Mouse (Mus musculus) midbrain, embryonic 13.5 days (tissue): ENCODE results near the gene Gpat2. TPM values are rescaled to one million over a fixed set of nuclear protein-coding genes. Genes with fewer than 3 reads are reported as not detected.

Experiments used
- ATAC-seq: fragments of 200-750 bp; cut with Nextera tagmentation; 2 replicates; pipeline ENCODE4 v1.8.0; 2017; ENCODE audit warnings: mild to moderate bottlenecking, moderate TSS enrichment, moderate library complexity
- H3K27ac ChIP-seq: fragments of 300-500 bp; sonication (generic); 2 replicates; pipeline ENCODE4 v1.5.1; 2015; ENCODE audit warnings: inconsistent platforms, mild to moderate bottlenecking, moderate library complexity
- H3K27me3 ChIP-seq: fragments of 300-500 bp; sonication (generic); 2 replicates; pipeline ENCODE4 v1.6.1; 2015; ENCODE audit warnings: mild to moderate bottlenecking, inconsistent platforms
- H3K36me3 ChIP-seq: fragments of 300-500 bp; sonication (generic); 2 replicates; pipeline ENCODE4 v1.6.1; 2015; ENCODE audit warnings: mild to moderate bottlenecking, inconsistent platforms
- H3K4me1 ChIP-seq: fragments of 300-500 bp; sonication (generic); replicated peaks from 2 replicates; pipeline ENCODE4 v1.6.1; 2015; ENCODE audit warnings: inconsistent platforms
- H3K4me2 ChIP-seq: fragments of 300-500 bp; sonication (generic); replicated peaks from 2 replicates; pipeline ENCODE4 v1.6.1; 2015; ENCODE audit warnings: moderate library complexity, mild to moderate bottlenecking, inconsistent platforms
- H3K4me3 ChIP-seq: fragments of 300-500 bp; sonication (generic); replicated peaks from 2 replicates; pipeline ENCODE4 v1.5.1; 2015; ENCODE audit warnings: mild to moderate bottlenecking, inconsistent platforms
- H3K9ac ChIP-seq: fragments of 300-500 bp; sonication (generic); replicated peaks from 2 replicates; pipeline ENCODE4 v1.6.1; 2015; ENCODE audit warnings: mild to moderate bottlenecking, inconsistent platforms
- H3K9me3 ChIP-seq: fragments of 300-500 bp; sonication (generic); 2 replicates; pipeline ENCODE4 v1.6.1; 2016; ENCODE audit warnings: mild to moderate bottlenecking, inconsistent platforms
- WGBS: fragments of 180-500 bp; shearing (Covaris S2); methylation state at CpG from one replicate; pipeline ENCODE4 v1.1.7; 2015; 5-methylcytosine and 5-hydroxymethylcytosine counted together
- polyA plus RNA-seq: library from polyadenylated mRNA; unstranded; fragments of >200 nt; fragmentation: Nextera tagmentation; extraction: Ambion mirVana; gene quantifications from 2 replicates; pipeline ENCODE4 v1.2.1, GENCODE M21; 2015

Gene Gpat2
- polyA plus RNA-seq, 1 experiment from 2014 or later = 0.13 TPM

DNA sequence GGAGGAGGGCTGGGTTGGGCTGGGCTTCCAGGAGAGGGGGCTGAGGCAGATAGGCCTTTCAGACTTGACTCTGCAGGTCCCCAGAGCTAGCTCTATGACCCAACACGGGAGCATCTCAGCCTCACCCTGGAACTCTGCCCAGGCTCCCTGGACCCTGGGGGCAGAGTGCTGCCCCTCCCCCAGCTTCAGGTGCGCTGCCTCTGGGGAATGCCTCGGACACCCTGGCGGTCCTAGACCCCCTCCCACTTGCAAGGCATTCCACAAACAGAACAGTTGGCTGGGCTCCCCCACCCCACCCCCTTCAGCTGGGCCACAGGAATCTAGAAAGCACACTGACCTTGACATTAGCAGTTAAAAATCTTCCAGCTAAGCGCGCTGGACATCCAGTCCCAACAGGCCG is 24.7 kb downstream of the Gpat2 start:
- WGBS = 47% methylated on average over 7 of the region's 7 CpGs
- Histone ChIP-seq H3K27ac (no peak overlapping the region), H3K27me3 (peaks cover 22% of the 10 kb centered on the region), H3K36me3 (no peaks in the 10 kb centered on the region), H3K9ac (no peak overlapping the region), H3K4me1 (peaks cover 3% of the 10 kb centered on the region), H3K4me3 (no peak overlapping the region), H3K4me2 (no peak overlapping the region), H3K9me3 (no peaks in the 10 kb centered on the region)
- ATAC-seq = no peak

DNA sequence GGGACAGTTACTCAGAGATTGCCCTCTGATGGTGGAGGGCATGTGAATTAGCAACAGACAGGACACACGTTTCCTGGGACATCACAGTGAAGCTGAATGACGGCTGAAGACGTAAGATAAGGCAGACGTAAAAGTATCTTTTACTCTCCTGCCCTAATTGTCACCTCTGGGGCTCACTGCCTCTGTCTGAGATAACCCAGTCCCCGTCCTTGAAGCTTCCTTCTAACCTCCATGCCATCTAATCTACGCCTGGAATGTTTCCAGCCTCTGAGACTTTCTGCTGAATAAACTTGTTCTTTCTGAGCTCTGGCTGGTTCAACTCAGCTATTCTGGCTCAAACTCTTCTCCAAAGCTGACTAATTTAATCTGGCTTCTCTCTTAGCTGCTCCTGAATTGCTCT is 26.7 kb downstream of the Gpat2 start:
- WGBS = 67% methylated on average over 6 of the region's 6 CpGs

DNA sequence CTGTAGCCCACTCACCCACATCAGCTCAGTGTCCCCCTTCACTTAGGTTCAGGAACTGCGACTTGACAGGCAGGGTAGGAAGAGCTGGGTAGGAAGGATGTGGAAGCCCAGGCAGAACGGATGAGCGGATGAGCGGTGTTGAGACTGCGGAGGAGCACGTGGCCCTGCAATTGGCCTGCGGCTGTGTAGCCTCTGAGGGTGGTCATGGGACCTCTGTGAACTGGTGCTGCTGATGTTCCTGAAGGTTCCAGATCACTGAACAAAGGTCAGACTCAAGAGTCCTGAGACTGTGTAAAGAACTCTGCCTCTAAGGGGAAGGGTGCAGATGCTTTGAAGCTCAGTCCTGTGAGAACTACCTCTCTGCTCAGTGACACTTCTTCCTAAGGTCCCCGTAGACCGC is 28.1 kb downstream of the Gpat2 start:
- 77% methylated on average over 9 of the region's 9 CpGs for WGBS
- H3K4me3 ChIP-seq = no peak overlapping the region
- ATAC-seq = no peak
- no peaks in the 10 kb centered on the region for H3K36me3 ChIP-seq
- no peak overlapping the region for H3K27ac ChIP-seq
- no peak overlapping the region for H3K9ac ChIP-seq
- H3K27me3 ChIP-seq = peaks cover 18% of the 10 kb centered on the region
- no peaks in the 10 kb centered on the region for H3K9me3 ChIP-seq
- no peak overlapping the region for H3K4me2 ChIP-seq
- no peaks in the 10 kb centered on the region for H3K4me1 ChIP-seq

More for the DNA sequence above, 26.7 kb downstream of the Gpat2 start:
- Histone ChIP-seq H3K4me3 (no peak overlapping the region), H3K36me3 (no peaks in the 10 kb centered on the region), H3K4me2 (no peak overlapping the region), H3K4me1 (no peaks in the 10 kb centered on the region), H3K9ac (no peak overlapping the region), H3K27me3 (peaks cover 18% of the 10 kb centered on the region), H3K9me3 (no peaks in the 10 kb centered on the region), H3K27ac (no peak overlapping the region)
- ATAC-seq = no peak

DNA sequence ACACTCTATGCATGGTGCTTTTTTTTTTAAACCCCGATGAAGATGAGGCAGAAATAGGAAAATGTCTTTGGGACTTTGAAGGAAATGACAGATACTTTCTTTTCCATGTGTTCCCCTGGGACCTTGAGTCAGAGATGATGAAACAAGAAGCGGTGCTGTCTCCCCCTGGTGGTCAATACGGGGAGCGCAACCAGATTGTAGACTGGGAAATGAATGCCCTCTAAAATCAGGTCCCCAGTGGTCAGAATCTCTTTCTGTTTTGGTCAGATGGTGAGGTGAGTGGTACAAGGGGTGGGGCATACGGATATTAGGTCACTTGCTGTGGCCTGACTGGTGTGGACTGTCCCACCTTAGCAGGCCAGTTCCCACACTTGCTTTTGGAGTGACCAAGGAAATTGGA is 28.8 kb downstream of the Gpat2 start:
- Histone ChIP-seq H3K27ac (no peak overlapping the region), H3K9ac (no peak overlapping the region), H3K4me1 (no peaks in the 10 kb centered on the region), H3K4me3 (no peak overlapping the region), H3K27me3 (peaks cover 18% of the 10 kb centered on the region), H3K9me3 (no peaks in the 10 kb centered on the region), H3K4me2 (no peak overlapping the region), H3K36me3 (no peaks in the 10 kb centered on the region)
- 3% methylated on average over 5 of the region's 5 CpGs for WGBS
- ATAC-seq = peak; percentile 63; the same call in 1 of the 2 replicates

DNA sequence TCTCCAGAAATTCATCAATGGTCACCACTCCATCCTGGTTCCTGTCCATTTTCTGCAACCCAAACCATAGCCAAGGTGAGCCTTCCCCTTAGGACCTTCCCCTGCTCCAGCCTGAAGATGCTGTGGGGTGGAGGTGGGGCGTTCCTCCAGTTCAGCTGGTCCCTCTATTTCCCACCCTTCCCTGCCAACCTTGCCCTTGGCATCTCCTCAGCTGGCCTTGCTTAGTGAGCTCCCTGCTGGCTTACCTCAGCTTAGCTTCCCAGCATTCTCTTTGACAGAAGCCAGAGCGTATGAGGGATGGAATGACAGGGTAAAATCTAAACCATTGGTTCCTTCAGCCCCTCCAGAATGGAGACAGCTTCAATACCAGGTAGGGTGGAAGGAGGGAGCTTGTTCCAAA is 34.3 kb downstream of the Gpat2 start:
- Histone ChIP-seq H3K9ac (no peak overlapping the region), H3K4me2 (no peak overlapping the region), H3K4me3 (no peak overlapping the region)

DNA sequence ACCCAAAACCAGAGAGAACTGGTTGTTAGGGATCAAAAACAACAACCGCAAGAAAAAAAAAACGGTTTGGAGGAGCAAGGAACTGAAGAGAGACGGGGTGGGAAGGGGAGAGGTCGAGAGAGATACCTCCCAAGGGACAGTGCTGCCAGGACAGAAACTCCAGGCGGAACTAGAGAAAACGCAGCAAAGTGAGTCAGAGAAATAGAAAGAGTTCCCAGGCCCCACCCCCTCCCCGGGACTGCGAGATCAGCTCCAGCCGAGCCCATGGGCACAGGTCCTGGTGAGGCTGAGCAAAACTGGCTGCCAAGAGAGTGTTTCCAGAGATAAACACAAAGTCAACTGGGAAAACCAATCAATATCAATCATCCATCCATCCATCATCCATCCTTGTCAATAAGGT is 36.4 kb downstream of the Gpat2 start:
- Histone ChIP-seq H3K36me3 (no peaks in the 10 kb centered on the region), H3K4me3 (no peak overlapping the region), H3K9ac (no peak overlapping the region), H3K4me2 (no peak overlapping the region), H3K27me3 (no peaks in the 10 kb centered on the region), H3K27ac (no peak overlapping the region), H3K4me1 (no peaks in the 10 kb centered on the region), H3K9me3 (no peaks in the 10 kb centered on the region)
- ATAC-seq = no peak
- 61% methylated on average over 9 of the region's 9 CpGs for WGBS

More for the DNA sequence above, 34.3 kb downstream of the Gpat2 start:
- H3K36me3 ChIP-seq = no peaks in the 10 kb centered on the region
- H3K27me3 ChIP-seq = no peaks in the 10 kb centered on the region
- H3K27ac ChIP-seq = no peak overlapping the region
- no peak for ATAC-seq
- H3K9me3 ChIP-seq = no peaks in the 10 kb centered on the region
- WGBS = 90% methylated on average over 2 of the region's 2 CpGs
- no peaks in the 10 kb centered on the region for H3K4me1 ChIP-seq

DNA sequence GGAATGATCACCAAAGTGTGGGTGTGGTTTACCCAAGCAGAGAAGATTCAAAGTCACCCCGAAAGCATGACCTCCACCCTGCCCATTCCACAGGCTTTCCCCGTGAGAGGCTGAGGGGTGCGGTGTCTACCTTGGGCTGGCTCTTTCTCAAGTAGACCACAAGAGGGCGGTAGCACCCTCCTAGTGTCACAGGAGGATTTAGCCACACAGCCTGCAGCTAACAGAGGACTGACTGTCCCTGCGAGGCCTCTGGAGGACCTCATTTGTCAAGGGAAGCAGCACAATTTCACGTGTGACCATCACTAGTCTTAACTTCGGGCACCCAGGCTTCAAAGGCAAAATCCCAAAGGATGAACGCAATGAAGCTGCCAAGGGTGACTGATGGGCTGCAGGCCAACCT is 37.3 kb downstream of the Gpat2 start:
- H3K9ac ChIP-seq = no peak overlapping the region
- WGBS = 11% methylated on average over 8 of the region's 8 CpGs
- peak; percentile 73 for ATAC-seq
- H3K27me3 ChIP-seq = no peaks in the 10 kb centered on the region
- H3K4me1 ChIP-seq = no peaks in the 10 kb centered on the region
- no peak overlapping the region for H3K4me3 ChIP-seq
- H3K36me3 ChIP-seq = no peaks in the 10 kb centered on the region
- H3K9me3 ChIP-seq = no peaks in the 10 kb centered on the region
- H3K27ac ChIP-seq = no peak overlapping the region
- H3K4me2 ChIP-seq = no peak overlapping the region

DNA sequence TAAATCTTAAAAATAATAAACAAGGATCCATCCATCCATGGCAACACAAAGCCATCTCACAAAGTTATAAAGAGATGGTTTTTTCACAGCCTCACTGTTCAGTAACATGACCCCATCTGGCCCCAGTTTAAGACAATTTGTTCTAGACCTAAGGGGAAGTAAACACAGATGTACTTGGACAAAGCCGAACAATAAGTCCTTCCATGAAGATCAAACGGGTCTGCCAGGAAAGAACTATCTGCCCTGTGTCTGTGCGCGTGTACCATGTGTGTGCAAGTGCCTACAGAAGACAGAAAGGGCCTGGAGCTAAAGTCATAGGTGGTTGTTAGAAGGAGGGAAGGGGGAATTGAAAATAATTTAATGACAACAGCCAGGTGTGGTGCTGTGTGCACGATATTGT is 45.2 kb downstream of the Gpat2 start:
- Histone ChIP-seq H3K9me3 (no peaks in the 10 kb centered on the region), H3K4me2 (no peak overlapping the region), H3K4me1 (no peaks in the 10 kb centered on the region), H3K27ac (no peak overlapping the region), H3K36me3 (no peaks in the 10 kb centered on the region), H3K4me3 (no peak overlapping the region), H3K9ac (no peak overlapping the region), H3K27me3 (no peaks in the 10 kb centered on the region)
- WGBS = 91% methylated on average over 5 of the region's 5 CpGs
- no peak for ATAC-seq

DNA sequence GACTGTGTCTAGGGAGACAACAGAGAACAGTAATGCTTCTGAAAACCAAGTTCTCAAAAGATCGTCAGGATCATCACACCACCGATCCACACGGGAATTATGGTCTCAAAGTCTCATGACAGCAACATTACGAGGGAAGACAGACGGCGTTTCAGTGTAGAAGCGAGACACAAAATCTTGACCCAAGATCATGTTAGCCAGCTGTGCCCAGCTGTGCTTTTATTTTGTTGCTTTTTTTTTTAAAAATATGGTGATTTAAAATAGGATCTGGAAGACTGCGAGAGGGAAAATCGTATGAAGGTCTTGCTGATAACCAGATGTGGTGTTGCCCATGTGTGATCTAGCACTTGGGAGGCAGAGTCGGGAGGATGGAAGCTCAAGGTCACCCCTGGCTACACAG is 45.7 kb downstream of the Gpat2 start:
- no peak overlapping the region for H3K4me3 ChIP-seq
- H3K27ac ChIP-seq = no peak overlapping the region
- H3K4me2 ChIP-seq = no peak overlapping the region
- no peak for ATAC-seq
- no peaks in the 10 kb centered on the region for H3K27me3 ChIP-seq
- no peaks in the 10 kb centered on the region for H3K4me1 ChIP-seq
- 94% methylated on average over 10 of the region's 10 CpGs for WGBS
- H3K9me3 ChIP-seq = no peaks in the 10 kb centered on the region
- no peaks in the 10 kb centered on the region for H3K36me3 ChIP-seq
- H3K9ac ChIP-seq = no peak overlapping the region

DNA sequence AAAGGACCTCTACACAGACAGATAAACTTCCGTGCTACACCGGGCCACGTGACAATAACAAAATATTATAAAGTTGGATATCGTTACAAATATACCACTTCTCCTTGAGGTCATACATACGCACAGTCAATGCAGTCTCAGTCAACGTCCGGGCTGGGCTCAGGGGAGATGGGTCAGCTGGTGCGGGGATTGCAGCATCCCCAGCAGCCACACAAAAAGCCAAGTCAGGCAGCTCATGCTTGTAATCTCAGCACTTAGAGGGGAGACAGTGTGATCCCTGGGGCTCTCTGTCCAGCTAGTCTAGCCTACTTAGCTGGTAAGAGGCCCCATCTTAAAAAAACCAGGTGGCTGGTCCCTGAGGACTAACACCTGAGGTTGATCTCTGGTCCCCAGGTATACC is 46.3 kb downstream of the Gpat2 start:
- Histone ChIP-seq H3K4me1 (no peaks in the 10 kb centered on the region), H3K4me2 (no peak overlapping the region), H3K9ac (no peak overlapping the region), H3K36me3 (no peaks in the 10 kb centered on the region), H3K9me3 (no peaks in the 10 kb centered on the region), H3K27ac (no peak overlapping the region), H3K4me3 (no peak overlapping the region), H3K27me3 (no peaks in the 10 kb centered on the region)
- ATAC-seq = no peak
- 90% methylated on average over 8 of the region's 8 CpGs for WGBS

DNA sequence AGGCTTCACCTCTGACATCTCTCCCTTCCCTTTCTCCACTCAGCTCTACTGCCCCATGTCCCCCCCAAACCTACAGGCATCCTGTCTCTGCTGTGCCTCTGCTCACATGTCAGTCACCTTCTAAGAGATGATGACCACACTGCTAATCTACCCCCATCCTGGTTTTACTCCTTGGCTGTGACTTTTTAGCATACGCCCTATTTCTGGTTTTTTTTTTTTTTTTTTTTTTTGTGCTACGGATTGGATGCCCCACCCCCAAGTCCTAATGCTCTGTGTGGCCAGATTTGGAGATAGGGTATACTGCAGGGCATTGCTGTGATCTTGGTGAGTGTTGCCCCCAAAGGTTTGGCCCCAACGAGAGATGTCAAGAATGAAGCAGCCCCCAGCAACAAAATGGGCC is 47.3 kb downstream of the Gpat2 start:
- H3K27ac ChIP-seq = no peak overlapping the region
- 75% methylated on average over 3 of the region's 3 CpGs for WGBS
- H3K27me3 ChIP-seq = no peaks in the 10 kb centered on the region
- no peak overlapping the region for H3K4me3 ChIP-seq
- no peaks in the 10 kb centered on the region for H3K9me3 ChIP-seq
- ATAC-seq = no peak
- no peaks in the 10 kb centered on the region for H3K4me1 ChIP-seq
- no peak overlapping the region for H3K9ac ChIP-seq
- no peak overlapping the region for H3K4me2 ChIP-seq
- no peaks in the 10 kb centered on the region for H3K36me3 ChIP-seq

DNA sequence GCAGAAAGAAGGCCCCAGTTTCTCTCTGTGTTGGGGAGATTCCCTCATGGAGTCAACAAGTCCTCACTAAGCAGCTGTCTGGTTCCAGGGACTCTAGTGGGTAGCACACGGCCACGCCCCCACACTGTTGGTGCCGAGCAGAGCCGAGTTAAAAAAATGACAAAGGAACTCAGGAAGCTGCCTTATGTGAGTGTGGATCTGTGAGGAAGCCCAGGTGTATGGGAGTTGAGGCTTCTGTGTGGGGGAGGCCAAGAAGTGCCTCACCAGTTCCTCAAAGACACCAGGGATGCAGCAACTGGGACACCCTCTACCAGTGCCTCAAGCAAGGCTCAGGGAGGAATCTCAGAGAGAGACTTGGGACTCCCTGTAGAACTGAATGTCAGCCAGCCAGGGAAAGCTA is 54.2 kb downstream of the Gpat2 start:
- Histone ChIP-seq H3K27ac (no peak overlapping the region), H3K4me1 (peaks cover 25% of the 10 kb centered on the region), H3K27me3 (peaks cover 53% of the 10 kb centered on the region), H3K4me2 (no peak overlapping the region), H3K36me3 (no peaks in the 10 kb centered on the region), H3K9me3 (no peaks in the 10 kb centered on the region), H3K9ac (no peak overlapping the region), H3K4me3 (no peak overlapping the region)
- ATAC-seq = no peak
- WGBS = 78% methylated on average over 4 of the region's 4 CpGs

DNA sequence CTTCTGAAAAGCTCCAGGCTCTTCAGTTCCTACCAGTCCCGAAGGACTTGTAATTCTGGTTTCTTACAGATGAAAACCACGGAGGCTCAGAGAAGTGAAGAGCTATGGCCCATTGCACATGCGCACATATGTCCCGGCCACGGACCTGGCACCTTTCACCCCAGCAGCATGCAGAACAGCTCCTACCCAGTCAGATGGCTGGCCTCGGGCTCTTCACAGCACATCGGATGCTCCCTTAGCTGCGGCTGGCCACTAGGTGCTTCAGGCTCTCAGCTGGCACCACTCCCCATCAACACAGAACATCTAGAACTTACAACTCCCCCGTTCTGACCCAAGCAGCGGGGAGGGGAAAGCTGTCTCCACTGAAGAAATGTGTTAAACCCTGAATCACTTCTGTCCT is 54.8 kb downstream of the Gpat2 start:
- no peak overlapping the region for H3K9ac ChIP-seq
- WGBS = 71% methylated on average over 10 of the region's 10 CpGs
- peaks cover 59% of the 10 kb centered on the region for H3K27me3 ChIP-seq

More for the DNA sequence above, 54.8 kb downstream of the Gpat2 start:
- H3K9me3 ChIP-seq = no peaks in the 10 kb centered on the region
- no peak overlapping the region for H3K27ac ChIP-seq
- no peak overlapping the region for H3K4me2 ChIP-seq
- ATAC-seq = no peak
- peaks cover 30% of the 10 kb centered on the region for H3K4me1 ChIP-seq
- no peaks in the 10 kb centered on the region for H3K36me3 ChIP-seq
- no peak overlapping the region for H3K4me3 ChIP-seq
